Mouse (Mus musculus) C2C12 (cell line): Measurements from ENCODE around the gene Rps6kb2.

ENCODE experiments used
- MYOD1 ChIP-seq: IDR thresholded peaks from one replicate; pipeline ENCODE4 v1.6.1; 2011; ENCODE audit warnings: low read depth; ENCODE audit not compliant: control insufficient read depth, insufficient read length
- MYOG ChIP-seq: IDR thresholded peaks from one replicate; pipeline ENCODE4 v1.6.1; 2011; ENCODE audit not compliant: control insufficient read depth, insufficient read length; ENCODE audit errors: extremely low read depth

- no peak for TF ChIP-seq MYOG
- TF ChIP-seq MYOD1, result no peak
Measured at GRCm38 (mm10) chr19:4190831-4191334, 27.7 kb upstream of the Rps6kb2 start, which contains the start of gene Tbc1d10c.
